Mouse (Mus musculus) activated CD4-positive, CD25-positive, alpha-beta regulatory T cell, adult 9 weeks (primary cell): ENCODE results near the gene Rspo4. TPM values are rescaled to one million over a fixed set of nuclear protein-coding genes. Genes with fewer than 3 reads are reported as not detected.

Experiments
- polyA plus RNA-seq: library from polyadenylated mRNA; unstranded; fragments of 100-300 nt; shearing (Covaris generic); gene quantifications from one replicate; pipeline ENCODE4 v1.2.1, GENCODE M21; 2017

Gene Rspo4
- not detected for polyA plus RNA-seq

DNA sequence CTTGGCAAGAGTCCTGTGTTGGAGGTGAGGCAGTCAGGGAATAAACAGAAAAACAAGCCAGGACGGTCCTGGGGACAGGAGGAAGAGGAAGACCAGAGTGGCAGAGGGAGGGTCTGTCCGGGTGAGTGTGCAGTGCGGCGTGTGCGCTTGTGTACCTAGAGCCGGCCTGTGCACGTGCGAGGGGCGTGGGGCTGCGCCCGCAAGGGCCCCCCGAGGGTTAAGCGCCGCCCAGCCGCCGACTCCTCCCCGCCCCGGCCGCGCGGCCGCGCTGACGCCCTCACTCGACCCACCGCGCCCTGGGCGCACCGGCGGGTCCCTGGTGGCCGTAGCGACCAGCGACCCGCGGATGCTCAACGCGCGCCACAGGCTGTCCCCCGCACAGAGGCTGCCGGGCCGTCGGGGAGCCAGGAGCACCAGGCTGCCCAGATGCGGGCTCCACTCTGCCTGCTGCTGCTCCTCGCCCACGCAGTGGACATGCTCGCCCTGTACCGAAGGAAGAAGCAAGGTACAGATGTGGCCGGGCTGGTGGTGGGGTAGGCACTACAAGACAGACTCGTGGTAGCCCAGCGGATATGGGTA, at the start of gene Rspo4:
TSS of gene Rspo4 (plus strand) at position 280 of the 579 bp plus-strand sequence.

DNA sequence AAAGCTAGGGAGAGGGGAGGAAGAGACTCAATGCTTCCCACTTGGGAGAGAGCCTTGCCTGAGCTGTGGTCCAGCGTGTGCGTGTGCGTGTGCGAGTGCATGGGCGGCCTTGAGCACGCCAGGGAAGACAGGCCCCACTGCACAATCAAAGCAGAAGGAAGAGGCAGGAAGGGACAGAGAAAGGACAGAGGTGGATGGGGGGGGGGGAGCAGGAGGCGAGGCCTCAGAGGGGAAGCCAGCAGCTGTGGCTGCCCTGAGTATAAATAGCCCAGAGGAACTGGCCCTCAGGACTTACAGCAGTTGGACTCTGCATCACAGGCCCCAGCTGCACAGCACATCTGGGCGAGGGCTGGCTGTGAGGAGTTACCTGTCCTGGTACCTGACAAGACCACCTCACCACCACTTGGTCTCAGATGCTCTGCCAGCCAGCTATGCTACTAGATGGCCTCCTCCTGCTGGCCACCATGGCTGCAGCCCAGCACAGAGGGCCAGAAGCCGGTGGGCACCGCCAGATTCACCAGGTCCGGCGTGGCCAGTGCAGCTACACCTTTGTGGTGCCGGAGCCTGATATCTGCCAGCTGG, 68.3 kb downstream of the Rspo4 start, which contains the start of gene Angpt4:
TSS of gene Angpt4 (plus strand) at position 292 of the 582 bp plus-strand sequence.

Other genes with a start within 250 kb of the Rspo4 start
- gene Snph, start 210.3 kb upstream of the Rspo4 start, polyA plus RNA-seq, result not detected
- gene Rad21l, start 174.4 kb upstream of the Rspo4 start, polyA plus RNA-seq, result not detected
- gene Tmem74b, start 140.9 kb upstream of the Rspo4 start, polyA plus RNA-seq, result 0.53 TPM
- gene Psmf1, start 98.7 kb upstream of the Rspo4 start, polyA plus RNA-seq, result 75.6 TPM
- 0.20 TPM for gene Angpt4, start 68.3 kb downstream of the Rspo4 start, polyA plus RNA-seq
- gene Fam110a, start 137.3 kb downstream of the Rspo4 start, polyA plus RNA-seq, result 33.1 TPM
- gene Slc52a3, start 153.6 kb downstream of the Rspo4 start, polyA plus RNA-seq, result 11.8 TPM
- not detected for gene Scrt2, start 238.6 kb downstream of the Rspo4 start, polyA plus RNA-seq